Mouse (Mus musculus): ENCODE measurements at regions not wholly inside any gene's neighbourhood (a gene's known extent, or its start where the extent isn't known, plus 50 kb on each side); places are given as distances from the start of the nearest gene placed in this dataset.
"Not testable (repeated sequence)": the region's sequence is repeated elsewhere in the genome, so short reads cannot be mapped to it uniquely, and the experiment has no call there.

GRCm38 (mm10) chr15:3699234-3699814, 116.0 kb upstream of the Ghr start:
- no peak for DNase-seq (ENCODE audit: low spot score in 2 of 2)

GRCm38 (mm10) chr15:3685254-3685653, 102.0 kb upstream of the Ghr start:
- DNase-seq (ENCODE audit: low spot score in 2 of 2), result no peak

- DNase-seq (ENCODE audit: low spot score in 2 of 2), result not testable (repeated sequence)
These were observed 93.7 kb upstream of the Ghr start for GRCm38 (mm10) chr15:3677026-3677425.

GRCm38 (mm10) chr15:3672586-3672985, 89.3 kb upstream of the Ghr start:
- no peak for DNase-seq (ENCODE audit: low spot score in 2 of 2)

- no peak for DNase-seq (ENCODE audit: low spot score in 2 of 2)
These were observed 87.9 kb upstream of the Ghr start for GRCm38 (mm10) chr15:3671169-3671568.

GRCm38 (mm10) chr15:3669411-3669810, 86.1 kb upstream of the Ghr start:
- no peak for DNase-seq (ENCODE audit: low spot score in 2 of 2)

GRCm38 (mm10) chr15:3668863-3669262, 85.6 kb upstream of the Ghr start:
- DNase-seq (ENCODE audit: low spot score in 2 of 2), result no peak

- DNase-seq (ENCODE audit: low spot score in 2 of 2), result no peak
These were observed 65.4 kb upstream of the Ghr start for GRCm38 (mm10) chr15:3648741-3649140.

- no peak for DNase-seq (ENCODE audit: low spot score in 2 of 2)
These were observed 56.8 kb upstream of the Ghr start for GRCm38 (mm10) chr15:3640091-3640490.
